Mouse (Mus musculus) limb, embryonic 14.5 days (tissue): ENCODE measurements around the gene Herc1. TPM values are rescaled to one million over a fixed set of nuclear protein-coding genes. Genes with fewer than 3 reads are reported as not detected.

Experiments
- ATAC-seq: fragments of 200-750 bp; cut with Nextera tagmentation; 2 replicates; pipeline ENCODE4 v1.8.0; 2017; ENCODE audit warnings: low read depth, moderate number of reproducible peaks, moderate TSS enrichment; ENCODE audit not compliant: low FRiP score
- DNase-seq: peaks from one replicate; pipeline ENCODE4 v3.0.0-alpha.2; 2015; ENCODE audit warnings: low spot score
- H3K27ac ChIP-seq: fragments of 300-500 bp; sonication (generic); replicated peaks from 2 replicates; pipeline ENCODE4 v1.5.1; 2014; ENCODE audit warnings: low read depth, mild to moderate bottlenecking, low read length, moderate library complexity, mixed read lengths
- H3K27me3 ChIP-seq: fragments of 300-500 bp; sonication (generic); 2 replicates; pipeline ENCODE4 v1.6.1; 2014; ENCODE audit warnings: low read length, mixed read lengths; ENCODE audit not compliant: control insufficient read depth, insufficient read depth
- H3K36me3 ChIP-seq: fragments of 300-500 bp; sonication (generic); 2 replicates; pipeline ENCODE4 v1.6.1; 2014; ENCODE audit warnings: mild to moderate bottlenecking, low read length, moderate library complexity, mixed read lengths; ENCODE audit not compliant: control insufficient read depth, insufficient read depth
- H3K4me1 ChIP-seq: fragments of 300-500 bp; sonication (generic); 2 replicates; pipeline ENCODE4 v1.6.1; 2014; ENCODE audit warnings: antibody characterized with exemption, low read length, mixed read lengths; ENCODE audit not compliant: control insufficient read depth, insufficient read depth
- H3K4me2 ChIP-seq: fragments of 300-500 bp; sonication (generic); replicated peaks from 2 replicates; pipeline ENCODE4 v1.6.1; 2014; ENCODE audit warnings: low read depth, mild to moderate bottlenecking, low read length, moderate library complexity; ENCODE audit not compliant: severe bottlenecking
- H3K4me3 ChIP-seq: fragments of 300-500 bp; sonication (generic); replicated peaks from 2 replicates; pipeline ENCODE4 v1.5.1; 2014; ENCODE audit warnings: low read length
- H3K9ac ChIP-seq: fragments of 300-500 bp; sonication (generic); 2 replicates; pipeline ENCODE4 v1.6.1; 2014; ENCODE audit warnings: mild to moderate bottlenecking, low read depth, low read length, moderate library complexity; ENCODE audit not compliant: severe bottlenecking
- H3K9me3 ChIP-seq: fragments of 300-500 bp; sonication (generic); 2 replicates; pipeline ENCODE4 v1.6.1; 2016; ENCODE audit warnings: low read length; ENCODE audit not compliant: control insufficient read depth
- POLR2A ChIP-seq: fragments of 200-500 bp; IDR thresholded peaks from 2 replicates; pipeline ENCODE4 v1.8.0; 2012; ENCODE audit warnings: inconsistent platforms, mild to moderate bottlenecking, moderate library complexity, borderline replicate concordance; ENCODE audit not compliant: insufficient read depth, insufficient read length; ENCODE audit errors: extremely low read depth
- WGBS: fragments of 180-500 bp; shearing (Covaris S2); extraction: QIAGEN DNeasy Blood & Tissue Kit; methylation state at CpG from one replicate; pipeline ENCODE4 v1.1.7; 2014; 5-methylcytosine and 5-hydroxymethylcytosine counted together
- polyA plus RNA-seq, 2 experiments: library from polyadenylated mRNA; depleted of rRNA in 1 of 2; stranded (reverse) in 1 of 2; unstranded in 1 of 2; fragments of >200 nt; fragmentation: Nextera tagmentation in 1 of 2; extraction: Ambion mirVana in 1 of 2; gene quantifications; 2 replicates each; pipeline versions ENCODE4 v1.2.1 to v1.2.3; 2012 to 2014

Gene Herc1
- polyA plus RNA-seq, 2 experiments = 20.6 to 23.5 TPM

GRCm38 (mm10) chr9:66513150-66513549, 162.9 kb downstream of the Herc1 start:
- Histone ChIP-seq H3K4me1 (peaks cover 23% of the 10 kb centered on the region), H3K27me3 (no peaks in the 10 kb centered on the region), H3K27ac (no peak overlapping the region), H3K4me3 (no peak overlapping the region), H3K9me3 (no peaks in the 10 kb centered on the region), H3K36me3 (peaks cover 56% of the 10 kb centered on the region), H3K9ac (no peak overlapping the region), H3K4me2 (peak overlapping the region; percentile 89)
- TF ChIP-seq POLR2A = no peak
- DNase-seq (peak; percentile 42), ATAC-seq (no peak)

GRCm38 (mm10) chr9:66513661-66514255, 163.5 kb downstream of the Herc1 start:
- TF ChIP-seq POLR2A = no peak
- 76% methylated on average over 4 of the region's 4 CpGs for WGBS
- H3K36me3 ChIP-seq = peaks cover 56% of the 10 kb centered on the region
- H3K4me1 ChIP-seq = peaks cover 23% of the 10 kb centered on the region
- H3K27ac ChIP-seq = 0 out of 2 replicates have a peak overlapping the region, but pooled peaks have one; percentile 33
- H3K4me2 ChIP-seq = no peak overlapping the region
- DNase-seq (no peak), ATAC-seq (no peak)
- H3K27me3 ChIP-seq = no peaks in the 10 kb centered on the region
- no peaks in the 10 kb centered on the region for H3K9me3 ChIP-seq
- 0 out of 2 replicates have a peak overlapping the region, but pooled peaks have one; percentile 7 for H3K9ac ChIP-seq
- no peak overlapping the region for H3K4me3 ChIP-seq

- peaks cover 23% of the 10 kb centered on the region for H3K4me1 ChIP-seq
- no peaks in the 10 kb centered on the region for H3K27me3 ChIP-seq
- no peak within 1 kb of the TSS for H3K4me2 ChIP-seq
- H3K9me3 ChIP-seq = no peaks in the 10 kb centered on the region
- no peak for DNase-seq
- ATAC-seq = no peak
- H3K27ac ChIP-seq = 0 out of 2 replicates have a peak within 1 kb of the TSS, but pooled peaks have one; percentile 33
- H3K9ac ChIP-seq = 0 out of 2 replicates have a peak within 1 kb of the TSS, but pooled peaks have one; percentile 7
- 65% methylated on average over 17 of the region's 17 CpGs for WGBS
- H3K4me3 ChIP-seq = no peak within 1 kb of the TSS
- TF ChIP-seq POLR2A = no peak
- peaks cover 55% of the 10 kb centered on the region for H3K36me3 ChIP-seq
These were observed 164.1 kb downstream of the Herc1 start, which contains the start of gene Fbxl22 for GRCm38 (mm10) chr9:66514256-66514770. TSS of gene Fbxl22 (minus strand) at chr9:66514593.

- no peaks in the 10 kb centered on the region for H3K9me3 ChIP-seq
- no peaks in the 10 kb centered on the region for H3K27me3 ChIP-seq
- H3K4me1 ChIP-seq = peaks cover 23% of the 10 kb centered on the region
- ATAC-seq = no peak
- no peak overlapping the region for H3K4me3 ChIP-seq
- peaks cover 62% of the 10 kb centered on the region for H3K36me3 ChIP-seq
- no peak for TF ChIP-seq POLR2A
- WGBS = 82% methylated on average over 2 of the region's 2 CpGs
- H3K9ac ChIP-seq = no peak overlapping the region
- no peak for DNase-seq
- H3K27ac ChIP-seq = no peak overlapping the region
- H3K4me2 ChIP-seq = no peak overlapping the region
These were observed 164.9 kb downstream of the Herc1 start for GRCm38 (mm10) chr9:66515115-66515514.

- Histone ChIP-seq H3K9ac (no peak overlapping the region), H3K27ac (no peak overlapping the region), H3K36me3 (peaks cover 69% of the 10 kb centered on the region), H3K4me2 (no peak overlapping the region), H3K4me3 (no peak overlapping the region), H3K9me3 (no peaks in the 10 kb centered on the region), H3K27me3 (no peaks in the 10 kb centered on the region), H3K4me1 (peaks cover 17% of the 10 kb centered on the region)
- DNase-seq (no peak), ATAC-seq (no peak)
- WGBS = 95% methylated on average over 10 of the region's 10 CpGs
- no peak for TF ChIP-seq POLR2A
These were observed 165.5 kb downstream of the Herc1 start for GRCm38 (mm10) chr9:66515680-66516210.
